In the genomic region with DNA sequence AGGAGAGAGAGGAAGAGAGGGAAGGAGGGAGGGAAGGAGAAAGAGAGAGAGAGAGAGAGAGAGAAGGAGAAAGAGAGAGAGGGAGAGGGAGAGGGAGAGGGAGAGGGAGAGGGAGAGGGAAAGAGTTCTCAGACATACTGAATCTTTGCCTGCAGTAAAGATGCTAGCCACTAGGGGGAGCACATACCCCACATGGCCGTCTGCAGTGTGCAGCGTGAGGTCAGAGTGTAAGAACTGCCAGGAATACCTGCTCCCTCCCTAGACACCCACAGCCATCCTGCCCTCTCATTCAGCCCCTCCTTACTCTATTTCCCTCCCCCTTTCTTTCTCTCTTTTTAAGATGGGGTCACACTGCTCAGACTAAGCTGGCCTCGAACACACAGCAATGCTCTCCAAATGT, we compare ENCODE assay signal across 9 mouse cellular contexts. TPM values are rescaled to one million over a fixed set of nuclear protein-coding genes. Genes with fewer than 3 reads are reported as not detected.
A peak's percentile ranks its signal among the peaks of the same experiment; 100 is the strongest.
DNase-seq lines count a peak whose midpoint lies in the region; TF ChIP-seq lines count a peak whose summit lies in the region.
"Had no signal": no experiment of that assay in that cellular context is flagged by ENCODE, and none has a peak within 500 bp of the region (broad histone marks: within the 10 kb centered on the region; RNA-seq: fewer than 3 reads in every experiment).

No protein-coding gene starts in this region.

- DNase-seq in CD8-positive naive resting alpha-beta T cell, adult 2 months (ENCODE audit: low read depth in 2 of 2, low spot score in 2 of 2): peak; percentile 48 to 62
- peak; percentile 85 for DNase-seq in NIH3T3 (ENCODE audit: low read depth)
- DNase-seq in cerebellum, postnatal 25 days: peak; percentile 72 to 88
- peak; percentile 22 to 32 for DNase-seq in gastrocnemius, adult 8-10 months (ENCODE audit: low spot score in 2 of 2)
- peak; percentile 35 to 72 for DNase-seq in kidney, adult 8-10 months
- DNase-seq in lung, adult 18-20 months: peak; percentile 31 to 65
- no peak for DNase-seq in ovary, postnatal 36 days (ENCODE audit: low spot score)

- H3K4me1 ChIP-seq in olfactory bulb, adult 2 months (ENCODE audit: control insufficient read depth, insufficient read depth, low read length): no peaks in the 10 kb centered on the region

- peak; percentile 47 for TF ChIP-seq CTCF in olfactory bulb, adult 2 months (IDR thresholded peaks at IDR 0.05; ENCODE audit: insufficient read depth, low read depth, low read length)

- WGBS in olfactory bulb, adult 2 months: 29% methylated on average over 3 of the region's 3 CpGs

- TF ChIP-seq POLR2A in olfactory bulb, adult 2 months (IDR thresholded peaks at IDR 0.05; ENCODE audit: insufficient read depth, low read depth, low read length): no peak

- no peak overlapping the region for H3K27ac ChIP-seq in olfactory bulb, adult 2 months (ENCODE audit: insufficient read depth, low read depth, low read length)
- H3K27ac ChIP-seq: limb, embryonic 12.5 days had no signal

- no peak overlapping the region for H3K4me3 ChIP-seq in olfactory bulb, adult 2 months (ENCODE audit: insufficient read depth, low read depth, low read length)
- H3K4me3 ChIP-seq: limb, embryonic 12.5 days had no signal

RNA-seq across cellular contexts. Expression of gene Mrfap1, which starts 14.8 kb away (rescaled TPM):
- total RNA-seq in gastrocnemius, adult 8-10 months (2022): 100 to 1,000 TPM; 231 to 247 (median 235) TPM
- 561 TPM in 1 of 2 replicates, not detected in the other for polyA plus RNA-seq in olfactory bulb, adult 2 months (2012; ENCODE audit: insufficient read depth, insufficient read length, low replicate concordance, missing spikeins)

RNA-seq across cellular contexts. Expression of gene Man2b2, which starts 19.0 kb away (rescaled TPM):
- total RNA-seq in gastrocnemius, adult 8-10 months (2022): 1 to 10 TPM; 3.7 to 6.0 (median 5.1) TPM
- not detected in 2 replicates for polyA plus RNA-seq in olfactory bulb, adult 2 months (2012; ENCODE audit: insufficient read depth, insufficient read length, low replicate concordance, missing spikeins)

RNA-seq across cellular contexts. Expression of gene Ppp2r2c, which starts 56.9 kb away (rescaled TPM):
- 1 to 10 TPM in 1 of 4 experiments, under 1 TPM in 3; 0.27 to 1.1 (median 0.37) TPM for total RNA-seq in gastrocnemius, adult 8-10 months (2022)
- polyA plus RNA-seq in olfactory bulb, adult 2 months (2012; ENCODE audit: insufficient read depth, insufficient read length, low replicate concordance, missing spikeins): 124 TPM in 1 of 2 replicates, not detected in the other
